Mouse (Mus musculus) intestine, embryonic 14.5 days (tissue): ENCODE measurements around the gene Pnpla3. TPM values are rescaled to one million over a fixed set of nuclear protein-coding genes. Genes with fewer than 3 reads are reported as not detected.

ENCODE experiments used
- ATAC-seq: fragments of 200-750 bp; cut with Nextera tagmentation; replicated peaks from 2 replicates; pipeline ENCODE4 v1.8.0; 2017; ENCODE audit warnings: low read depth, moderate number of reproducible peaks, moderate TSS enrichment, moderate library complexity; ENCODE audit not compliant: low FRiP score, low TSS enrichment
- DNase-seq: peaks from one replicate; pipeline ENCODE4 v3.0.0-alpha.2; 2018; ENCODE audit warnings: low spot score
- H3K27ac ChIP-seq: fragments of 300-500 bp; sonication (generic); 2 replicates; pipeline ENCODE4 v1.5.1; 2014; ENCODE audit warnings: low read depth, mild to moderate bottlenecking, control low read depth
- H3K27me3 ChIP-seq: fragments of 300-500 bp; sonication (generic); replicated peaks from 2 replicates; pipeline ENCODE4 v1.6.1; 2014; ENCODE audit warnings: low read length, control low read depth; ENCODE audit not compliant: control insufficient read depth, insufficient read depth
- H3K36me3 ChIP-seq: fragments of 300-500 bp; sonication (generic); 2 replicates; pipeline ENCODE4 v1.6.1; 2014; ENCODE audit warnings: low read length, control low read depth; ENCODE audit not compliant: control insufficient read depth, insufficient read depth
- H3K4me1 ChIP-seq: fragments of 300-500 bp; sonication (generic); replicated peaks from 2 replicates; pipeline ENCODE4 v1.6.1; 2014; ENCODE audit warnings: low read length, control low read depth, mixed read lengths; ENCODE audit not compliant: control insufficient read depth, insufficient read depth
- H3K4me2 ChIP-seq: fragments of 300-500 bp; sonication (generic); 2 replicates; pipeline ENCODE4 v1.6.1; 2014; ENCODE audit warnings: low read length
- H3K4me3 ChIP-seq: fragments of 300-500 bp; sonication (generic); 2 replicates; pipeline ENCODE4 v1.5.1; 2014; ENCODE audit warnings: low read depth, low read length, control low read depth, mixed read lengths
- H3K9ac ChIP-seq: fragments of 300-500 bp; sonication (generic); 2 replicates; pipeline ENCODE4 v1.6.1; 2014; ENCODE audit warnings: mild to moderate bottlenecking, low read length
- H3K9me3 ChIP-seq: fragments of 300-500 bp; sonication (generic); 2 replicates; pipeline ENCODE4 v1.6.1; 2016; ENCODE audit warnings: low read length, control low read depth; ENCODE audit not compliant: control insufficient read depth
- WGBS: fragments of 180-500 bp; shearing (Covaris S2); extraction: QIAGEN DNeasy Blood & Tissue Kit; methylation state at CpG from one replicate; pipeline ENCODE4 v1.1.7; 2014; 5-methylcytosine and 5-hydroxymethylcytosine counted together
- polyA plus RNA-seq: library from polyadenylated mRNA; unstranded; fragments of >200 nt; fragmentation: Nextera tagmentation; extraction: Ambion mirVana; gene quantifications from 2 replicates; pipeline ENCODE4 v1.2.1, GENCODE M21; 2014

The Pnpla3 gene
- polyA plus RNA-seq, 1 experiment from 2014 or later = 0.41 TPM

DNA sequence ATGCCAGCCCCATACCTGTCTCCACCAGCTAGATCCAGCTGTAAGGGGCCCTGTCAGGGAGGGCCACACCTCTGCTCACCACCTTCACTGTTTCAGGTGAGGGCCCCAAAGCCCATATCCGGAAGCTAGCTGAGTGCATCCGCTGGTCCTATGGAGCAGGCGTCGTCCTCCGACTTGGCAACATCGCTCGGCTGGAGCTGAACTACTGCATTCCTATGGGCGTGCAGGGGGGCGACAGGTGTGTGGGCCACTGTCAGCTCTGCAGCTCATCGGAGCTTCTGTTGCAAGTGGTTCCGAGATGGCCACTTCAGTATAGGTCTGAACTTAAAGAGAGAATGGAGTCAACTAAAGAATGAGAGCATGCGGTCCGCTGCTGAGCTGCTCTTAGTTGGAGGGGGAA lies 43.3 kb downstream of the Pnpla3 start:
- H3K27ac ChIP-seq = no peak overlapping the region
- no peaks in the 10 kb centered on the region for H3K27me3 ChIP-seq
- 86% methylated on average over 13 of the region's 13 CpGs for WGBS
- no peaks in the 10 kb centered on the region for H3K4me1 ChIP-seq
- DNase-seq = no peak
- peaks cover 80% of the 10 kb centered on the region for H3K36me3 ChIP-seq
- H3K9ac ChIP-seq = no peak overlapping the region
- H3K9me3 ChIP-seq = no peaks in the 10 kb centered on the region
- H3K4me2 ChIP-seq = no peak overlapping the region
- no peak overlapping the region for H3K4me3 ChIP-seq
- ATAC-seq = no peak

DNA sequence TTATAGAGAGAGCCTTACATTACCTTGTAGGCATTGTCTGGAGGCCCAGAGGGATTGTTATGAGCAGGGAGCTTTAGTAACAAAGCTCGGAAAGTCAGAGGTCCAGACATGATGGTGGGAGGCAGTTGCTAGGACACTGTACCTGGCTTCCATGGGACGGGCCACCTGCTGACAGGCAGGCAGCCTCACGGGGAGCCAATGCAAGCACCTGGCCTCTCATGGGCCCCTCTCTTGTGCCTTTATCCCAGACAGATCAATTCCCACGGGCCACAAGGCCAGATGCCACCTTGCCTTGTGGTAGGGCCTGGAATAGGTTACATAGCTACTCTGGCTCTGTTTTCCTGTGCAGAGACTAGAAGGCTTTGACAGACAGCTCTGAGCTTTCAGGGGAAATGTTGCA lies 43.9 kb downstream of the Pnpla3 start:
- ATAC-seq = 0 out of 2 replicates have a peak, but pooled peaks have one; percentile 10
- DNase-seq = no peak
- WGBS = 84% methylated on average over 4 of the region's 4 CpGs
- peaks cover 74% of the 10 kb centered on the region for H3K36me3 ChIP-seq
- no peaks in the 10 kb centered on the region for H3K27me3 ChIP-seq
- H3K4me2 ChIP-seq = no peak overlapping the region
- H3K4me3 ChIP-seq = no peak overlapping the region
- H3K4me1 ChIP-seq = peaks cover 6% of the 10 kb centered on the region
- no peak overlapping the region for H3K9ac ChIP-seq
- H3K9me3 ChIP-seq = no peaks in the 10 kb centered on the region
- no peak overlapping the region for H3K27ac ChIP-seq

DNA sequence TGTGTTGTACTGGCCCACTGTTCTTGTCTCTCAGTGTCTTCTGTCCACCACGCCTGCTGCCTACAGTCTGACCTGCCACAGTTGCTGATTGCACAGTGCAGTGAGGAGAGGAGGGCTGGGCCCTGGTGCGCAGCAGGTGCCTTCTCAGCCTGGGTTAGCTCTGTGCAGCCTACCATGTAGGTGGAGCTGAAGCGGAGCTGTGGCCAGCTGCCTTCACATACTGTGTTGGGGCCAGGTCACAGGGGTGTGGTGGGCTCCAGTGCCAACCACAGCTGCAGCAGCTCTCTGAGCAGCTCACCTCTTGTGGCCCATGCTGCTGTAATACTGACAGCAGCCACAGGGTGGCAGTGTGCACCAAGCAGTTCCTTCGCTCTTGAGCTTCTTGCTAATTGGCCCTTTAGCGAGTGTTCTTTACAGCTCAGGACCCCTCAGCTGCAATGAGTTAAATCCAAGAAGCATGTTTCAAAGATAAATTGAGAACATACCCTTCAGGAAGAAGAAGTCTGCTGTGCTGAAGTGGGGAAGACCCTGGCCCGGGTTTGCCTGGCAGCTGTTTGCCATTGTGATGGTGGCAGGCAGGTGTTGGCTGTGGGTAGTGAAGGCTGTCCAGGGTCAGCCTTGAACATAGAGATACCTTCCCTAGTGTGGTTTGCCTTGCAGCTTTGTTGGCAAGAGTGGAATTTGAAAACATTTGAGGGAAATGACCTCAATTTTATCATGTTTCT lies 44.6 kb downstream of the Pnpla3 start:
- WGBS = 46% methylated on average over 6 of the region's 6 CpGs
- H3K4me3 ChIP-seq = no peak overlapping the region
- ATAC-seq (peak; percentile 38; the same call in 1 of the 2 replicates), DNase-seq (peak; percentile 95)
- peaks cover 68% of the 10 kb centered on the region for H3K36me3 ChIP-seq
- no peaks in the 10 kb centered on the region for H3K27me3 ChIP-seq
- H3K9ac ChIP-seq = no peak overlapping the region
- no peaks in the 10 kb centered on the region for H3K9me3 ChIP-seq
- no peak overlapping the region for H3K27ac ChIP-seq
- peaks cover 6% of the 10 kb centered on the region for H3K4me1 ChIP-seq
- H3K4me2 ChIP-seq = no peak overlapping the region

DNA sequence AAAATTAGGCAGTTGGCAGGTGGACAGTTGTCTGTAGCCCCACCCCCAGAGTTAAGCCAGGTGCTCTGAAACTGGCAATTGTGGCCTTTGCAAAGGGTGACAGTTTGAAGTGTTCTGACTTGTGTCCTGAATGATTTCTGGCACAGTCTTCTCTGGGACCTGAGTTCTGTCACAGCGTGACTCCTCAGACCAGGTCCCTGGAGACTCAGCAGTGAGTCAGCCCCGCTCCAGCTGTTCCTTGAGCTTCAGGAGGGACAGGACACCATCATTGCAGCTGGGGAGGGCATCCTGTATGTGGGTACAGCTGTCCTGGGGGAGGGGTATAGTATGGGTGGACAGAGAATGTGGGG lies 45.1 kb downstream of the Pnpla3 start:
- DNase-seq (no peak), ATAC-seq (no peak)
- Histone ChIP-seq H3K27me3 (no peaks in the 10 kb centered on the region), H3K9ac (no peak overlapping the region), H3K4me3 (no peak overlapping the region), H3K9me3 (no peaks in the 10 kb centered on the region), H3K27ac (no peak overlapping the region), H3K4me2 (no peak overlapping the region), H3K36me3 (peaks cover 62% of the 10 kb centered on the region), H3K4me1 (peaks cover 6% of the 10 kb centered on the region)
- WGBS = 82% methylated on average over 2 of the region's 2 CpGs

DNA sequence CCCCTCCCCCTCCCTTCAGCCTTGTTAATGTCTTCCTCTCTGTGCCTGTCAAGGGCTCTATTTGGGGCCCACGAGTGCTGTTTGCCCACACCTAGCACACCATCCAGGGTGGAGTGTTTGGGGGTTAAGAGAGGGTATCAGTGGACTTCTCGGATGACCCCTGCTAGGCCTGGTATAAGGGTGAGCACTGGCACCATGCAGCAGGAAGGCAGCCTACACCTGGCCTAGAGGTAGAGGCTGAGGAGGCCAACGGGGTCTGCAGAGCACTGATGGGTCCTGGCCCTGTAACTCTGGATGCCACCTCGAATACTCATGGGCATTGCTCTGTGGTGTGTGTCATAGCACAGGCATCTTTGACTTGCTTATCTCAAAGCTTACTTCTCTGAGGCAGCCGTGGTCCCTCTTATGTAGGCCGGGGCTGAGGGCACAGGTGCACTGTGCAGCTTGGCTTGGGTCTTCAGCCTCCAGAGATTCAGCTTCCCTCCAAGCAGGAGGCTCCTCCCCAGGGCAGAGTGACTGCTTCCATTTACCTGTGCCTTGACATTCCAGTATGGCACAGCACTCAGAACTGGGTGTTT lies 45.6 kb downstream of the Pnpla3 start:
- 89% methylated on average over 6 of the region's 6 CpGs for WGBS
- peaks cover 58% of the 10 kb centered on the region for H3K36me3 ChIP-seq
- peaks cover 8% of the 10 kb centered on the region for H3K4me1 ChIP-seq
- no peaks in the 10 kb centered on the region for H3K27me3 ChIP-seq
- DNase-seq (no peak), ATAC-seq (no peak)
- H3K4me2 ChIP-seq = no peak overlapping the region
- H3K9ac ChIP-seq = no peak overlapping the region
- H3K4me3 ChIP-seq = no peak overlapping the region
- H3K27ac ChIP-seq = no peak overlapping the region
- no peaks in the 10 kb centered on the region for H3K9me3 ChIP-seq

DNA sequence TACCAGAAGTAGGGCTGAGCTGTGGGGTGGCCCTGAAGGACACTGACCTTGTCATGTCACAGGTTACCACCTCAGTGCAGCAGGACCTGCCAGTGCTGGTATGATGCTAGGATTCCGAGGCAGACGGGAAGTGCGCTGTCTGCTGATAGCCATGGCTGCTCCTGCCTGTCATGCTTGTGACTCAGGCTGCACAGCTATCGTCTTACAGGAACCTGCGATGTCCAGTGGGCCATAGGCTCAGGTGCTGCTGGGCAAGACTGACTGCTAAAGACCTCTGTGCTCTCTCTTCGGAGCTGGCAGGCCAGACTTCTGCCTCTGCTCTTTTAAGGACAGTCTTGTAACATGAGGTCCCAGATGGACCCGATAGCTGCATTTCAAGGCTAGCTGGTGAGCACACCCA lies 46.8 kb downstream of the Pnpla3 start:
- 80% methylated on average over 7 of the region's 7 CpGs for WGBS

DNA sequence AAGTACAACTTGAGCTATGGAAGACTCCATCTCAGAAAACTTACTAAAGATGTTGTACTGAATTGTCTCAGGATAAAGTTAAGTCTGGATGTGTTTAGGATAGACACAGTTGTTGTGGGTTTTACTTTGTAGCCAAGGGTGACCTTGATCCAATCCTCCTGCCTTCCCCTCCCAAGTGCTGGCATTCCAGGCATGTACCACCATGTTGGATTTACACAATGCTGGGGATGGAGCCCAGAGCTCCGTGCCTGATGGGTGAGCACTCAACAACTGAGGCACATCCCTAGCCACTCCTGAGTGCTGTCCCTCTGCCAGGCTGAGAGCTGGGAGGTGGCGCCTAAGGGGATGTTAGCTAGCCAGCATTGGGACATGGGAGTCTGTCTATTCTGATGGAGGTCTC lies 47.6 kb downstream of the Pnpla3 start:
- ATAC-seq = no peak
- H3K36me3 ChIP-seq = peaks cover 41% of the 10 kb centered on the region
- no peak overlapping the region for H3K4me3 ChIP-seq
- no peaks in the 10 kb centered on the region for H3K9me3 ChIP-seq
- H3K9ac ChIP-seq = no peak overlapping the region
- DNase-seq = no peak
- peaks cover 19% of the 10 kb centered on the region for H3K4me1 ChIP-seq
- 65% methylated on average over 2 of the region's 2 CpGs for WGBS
- no peaks in the 10 kb centered on the region for H3K27me3 ChIP-seq
- no peak overlapping the region for H3K4me2 ChIP-seq
- H3K27ac ChIP-seq = no peak overlapping the region

More for the DNA sequence above, 46.8 kb downstream of the Pnpla3 start:
- peaks cover 49% of the 10 kb centered on the region for H3K36me3 ChIP-seq
- no peaks in the 10 kb centered on the region for H3K27me3 ChIP-seq
- ATAC-seq (no peak), DNase-seq (no peak)
- H3K9me3 ChIP-seq = no peaks in the 10 kb centered on the region
- peaks cover 19% of the 10 kb centered on the region for H3K4me1 ChIP-seq
- no peak overlapping the region for H3K4me2 ChIP-seq
- no peak overlapping the region for H3K27ac ChIP-seq
- no peak overlapping the region for H3K4me3 ChIP-seq
- no peak overlapping the region for H3K9ac ChIP-seq

DNA sequence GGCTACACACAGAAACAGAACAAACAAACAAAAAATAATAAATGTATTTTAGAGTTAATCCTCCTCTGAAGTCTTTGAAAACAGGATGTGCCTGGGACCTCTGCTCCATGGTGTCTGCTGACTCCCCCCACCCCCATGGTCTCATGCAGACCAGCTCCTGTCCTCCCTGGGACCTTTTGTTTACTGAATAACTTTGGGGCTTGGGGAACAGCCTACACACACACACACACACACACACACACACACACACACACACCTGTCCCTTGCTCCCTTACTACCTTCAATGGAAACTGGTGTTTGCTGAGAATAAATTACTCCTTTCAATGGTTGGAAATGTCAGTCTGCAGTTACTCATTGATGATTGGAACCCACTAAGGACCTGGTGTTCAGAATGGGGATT lies 48.4 kb downstream of the Pnpla3 start:
- Histone ChIP-seq H3K4me3 (no peak overlapping the region), H3K27ac (no peak overlapping the region), H3K27me3 (no peaks in the 10 kb centered on the region), H3K9me3 (no peaks in the 10 kb centered on the region), H3K36me3 (peaks cover 34% of the 10 kb centered on the region), H3K4me2 (no peak overlapping the region), H3K9ac (no peak overlapping the region), H3K4me1 (peaks cover 19% of the 10 kb centered on the region)
- ATAC-seq = no peak
- DNase-seq = no peak
